Mouse (Mus musculus) liver, embryonic 14.5 days (tissue): Measurements from ENCODE around the gene Cd300ld4. TPM values are rescaled to one million over a fixed set of nuclear protein-coding genes. Genes with fewer than 3 reads are reported as not detected.

Source experiments
- ATAC-seq: fragments of 200-750 bp; cut with Nextera tagmentation; 2 replicates; pipeline ENCODE4 v1.8.0; 2017; ENCODE audit warnings: moderate number of reproducible peaks, mild to moderate bottlenecking, moderate library complexity; ENCODE audit not compliant: insufficient read depth
- DNase-seq, 3 experiments: peaks; one replicate each; pipeline ENCODE4 v3.0.0-alpha.2; 2012 to 2013; ENCODE audit warnings: low read depth in 3 of 3, low spot score in 3 of 3
- H3K27ac ChIP-seq: fragments of 300-500 bp; sonication (generic); 2 replicates; pipeline ENCODE4 v1.5.1; 2014; ENCODE audit warnings: moderate library complexity, mild to moderate bottlenecking, control low read depth, inconsistent platforms
- H3K27me3 ChIP-seq: fragments of 300-500 bp; sonication (generic); 2 replicates; pipeline ENCODE4 v1.6.1; 2014; ENCODE audit warnings: mild to moderate bottlenecking, low read length, moderate library complexity; ENCODE audit not compliant: control insufficient read depth, insufficient read depth
- H3K36me3 ChIP-seq: fragments of 300-500 bp; sonication (generic); replicated peaks from 2 replicates; pipeline ENCODE4 v1.6.1; 2014; ENCODE audit warnings: low read depth; ENCODE audit not compliant: control insufficient read depth, insufficient read depth
- H3K4me1 ChIP-seq, 2 experiments: fragments of 200-500 bp in 1 of 2; fragments of 300-500 bp in 1 of 2; sonication (generic) in 1 of 2; replicated peaks; 2 replicates each; pipeline ENCODE4 v1.6.1; 2012 to 2014; ENCODE audit warnings: antibody characterized with exemption in 1 of 2, inconsistent platforms in 1 of 2, low read length in 1 of 2; ENCODE audit not compliant: control insufficient read depth in 2 of 2, insufficient read depth in 2 of 2
- H3K4me2 ChIP-seq: fragments of 300-500 bp; sonication (generic); 2 replicates; pipeline ENCODE4 v1.6.1; 2014; ENCODE audit warnings: low read depth, mild to moderate bottlenecking, control low read depth, moderate library complexity
- H3K4me3 ChIP-seq, 2 experiments: fragments of 200-500 bp in 1 of 2; fragments of 300-500 bp in 1 of 2; sonication (generic) in 1 of 2; 2 replicates each; pipeline ENCODE4 v1.5.1; 2012 to 2014; ENCODE audit warnings: low read depth in 2 of 2, low read length in 2 of 2, mild to moderate bottlenecking in 2 of 2, control low read depth in 1 of 2, inconsistent platforms in 1 of 2, moderate library complexity in 1 of 2; ENCODE audit not compliant: insufficient read depth in 1 of 2
- H3K9ac ChIP-seq: fragments of 300-500 bp; sonication (generic); replicated peaks from 2 replicates; pipeline ENCODE4 v1.6.1; 2014; ENCODE audit warnings: mild to moderate bottlenecking, control low read depth, moderate library complexity
- H3K9me3 ChIP-seq: fragments of 300-500 bp; sonication (generic); 2 replicates; pipeline ENCODE4 v1.6.1; 2016; ENCODE audit warnings: low read length, mixed read lengths; ENCODE audit not compliant: control insufficient read depth
- CTCF ChIP-seq: IDR thresholded peaks from 2 replicates; pipeline ENCODE4 v1.5.1; 2016; ENCODE audit warnings: antibody characterized with exemption, low read depth, control low read depth
- EP300 ChIP-seq: IDR thresholded peaks from 2 replicates; pipeline ENCODE4 v1.6.1; 2016; ENCODE audit warnings: antibody characterized with exemption, low read depth
- WGBS: fragments of 180-500 bp; shearing (Covaris S2); extraction: QIAGEN DNeasy Blood & Tissue Kit; methylation state at CpG from one replicate; pipeline ENCODE4 v1.1.7; 2014; ENCODE audit not compliant: insufficient replicate concordance; 5-methylcytosine and 5-hydroxymethylcytosine counted together
- polyA plus RNA-seq, 2 experiments: library from polyadenylated mRNA; depleted of rRNA in 1 of 2; stranded (reverse) in 1 of 2; unstranded in 1 of 2; fragments of >200 nt; fragmentation: Nextera tagmentation in 1 of 2; extraction: Ambion mirVana in 1 of 2; gene quantifications; 2 replicates each; pipeline versions ENCODE4 v1.2.1 to v1.2.3; 2012 to 2014

Cd300ld4 gene
- polyA plus RNA-seq, 2 experiments: 0.09 TPM; not detected in 1

DNA sequence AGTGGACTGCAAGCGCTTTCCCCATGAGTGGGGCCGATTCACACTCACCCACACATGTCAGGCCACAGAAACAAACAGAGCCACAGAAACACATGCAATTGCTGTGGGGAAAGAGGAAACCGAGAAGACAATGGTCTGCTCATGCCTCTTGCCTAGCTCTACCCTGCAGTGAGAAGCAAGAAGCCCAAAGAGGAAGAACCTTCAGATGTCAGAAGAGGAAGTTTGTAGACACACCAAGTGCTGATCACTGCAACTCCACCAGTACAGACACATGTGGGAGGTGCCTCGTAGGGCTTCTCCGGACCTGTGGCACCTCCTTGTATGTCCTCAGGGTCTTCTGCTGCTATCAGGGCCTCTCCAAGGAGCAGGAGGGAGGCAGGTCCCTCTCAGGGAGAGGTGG lies 22.7 kb downstream of the Cd300ld4 start:
- ATAC-seq (no peak), DNase-seq (no peak)
- Histone ChIP-seq H3K4me2 (no peak overlapping the region), H3K36me3 (no peaks in the 10 kb centered on the region), H3K27me3 (no peaks in the 10 kb centered on the region), H3K9me3 (no peaks in the 10 kb centered on the region), H3K27ac (no peak overlapping the region), H3K9ac (no peak overlapping the region), H3K4me3 (no peak overlapping the region), H3K4me1 (no peaks in the 10 kb centered on the region)
- TF ChIP-seq CTCF: no peak
- TF ChIP-seq EP300: no peak
- 22% methylated on average over 5 of the region's 5 CpGs for WGBS

DNA sequence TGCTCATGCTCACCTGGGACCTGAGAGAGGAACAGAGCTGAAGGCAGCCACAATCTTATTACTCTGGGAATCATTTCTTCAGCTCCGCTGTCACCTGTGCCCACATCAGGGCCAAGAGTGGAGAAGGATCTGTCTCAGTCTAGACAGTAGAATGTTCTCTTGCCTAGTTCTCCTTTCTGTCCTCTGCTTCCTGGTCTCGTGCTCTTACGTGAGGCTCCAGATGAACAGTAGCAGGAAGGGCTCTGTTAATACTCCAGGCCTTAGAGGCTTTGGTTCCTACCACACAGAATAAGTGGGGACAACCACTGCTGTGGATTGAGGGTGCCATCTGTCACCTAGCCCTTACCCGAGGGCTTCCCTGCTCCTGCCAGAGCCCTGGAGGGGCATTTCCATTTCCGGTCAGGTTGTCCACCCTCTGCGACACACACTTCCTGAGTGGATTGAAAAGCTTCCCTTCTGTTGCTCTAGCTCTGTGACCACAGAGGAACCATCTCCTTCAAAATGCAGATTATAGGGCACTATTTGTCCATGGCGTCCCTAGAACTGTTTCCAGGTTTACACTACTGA lies 25.3 kb downstream of the Cd300ld4 start, which contains the start of gene Cd300c2:
TSS of gene Cd300c2 (minus strand) at position 407 of the 567 bp plus-strand sequence.
- Histone ChIP-seq H3K27ac (no peak within 1 kb of the TSS), H3K4me3 (no peak within 1 kb of the TSS), H3K9ac (no peak within 1 kb of the TSS), H3K4me1 (no peaks in the 10 kb centered on the region), H3K36me3 (no peaks in the 10 kb centered on the region), H3K9me3 (no peaks in the 10 kb centered on the region), H3K4me2 (no peak within 1 kb of the TSS), H3K27me3 (no peaks in the 10 kb centered on the region)
- ATAC-seq (no peak), DNase-seq (no peak)
- TF ChIP-seq EP300 (no peak), CTCF (no peak)
- WGBS: 29% methylated on average over 7 of the region's 7 CpGs

DNA sequence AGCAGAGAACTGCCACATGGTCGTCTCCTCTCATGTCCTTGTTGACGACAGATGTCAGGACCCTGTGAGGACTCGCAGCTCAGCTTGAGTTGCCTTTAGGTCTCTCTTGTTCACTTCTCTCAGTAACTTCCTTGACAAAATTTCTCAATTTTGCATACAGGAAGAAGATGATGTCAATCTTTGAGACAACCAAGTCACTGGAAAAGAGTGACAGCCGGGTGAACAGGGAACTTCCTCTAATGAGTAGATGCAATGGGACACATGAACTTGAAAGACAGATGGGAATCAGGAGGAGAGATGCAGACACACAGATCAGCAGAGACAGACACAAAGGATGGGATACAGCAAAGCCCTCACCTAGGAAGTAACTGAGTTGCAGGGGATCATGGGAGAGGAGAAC lies 37.0 kb downstream of the Cd300ld4 start, which contains the start of gene Cd300ld:
TSS of gene Cd300ld (minus strand) at position 130 of the 400 bp plus-strand sequence.
- ATAC-seq (no peak), DNase-seq (no peak)
- Histone ChIP-seq H3K4me2 (no peak within 1 kb of the TSS), H3K4me1 (no peaks in the 10 kb centered on the region), H3K36me3 (no peaks in the 10 kb centered on the region), H3K9ac (no peak within 1 kb of the TSS), H3K9me3 (no peaks in the 10 kb centered on the region), H3K27me3 (no peaks in the 10 kb centered on the region), H3K27ac (no peak within 1 kb of the TSS), H3K4me3 (no peak within 1 kb of the TSS)
- 22% methylated on average over 4 of the region's 4 CpGs for WGBS
- TF ChIP-seq CTCF (no peak), EP300 (no peak)

DNA sequence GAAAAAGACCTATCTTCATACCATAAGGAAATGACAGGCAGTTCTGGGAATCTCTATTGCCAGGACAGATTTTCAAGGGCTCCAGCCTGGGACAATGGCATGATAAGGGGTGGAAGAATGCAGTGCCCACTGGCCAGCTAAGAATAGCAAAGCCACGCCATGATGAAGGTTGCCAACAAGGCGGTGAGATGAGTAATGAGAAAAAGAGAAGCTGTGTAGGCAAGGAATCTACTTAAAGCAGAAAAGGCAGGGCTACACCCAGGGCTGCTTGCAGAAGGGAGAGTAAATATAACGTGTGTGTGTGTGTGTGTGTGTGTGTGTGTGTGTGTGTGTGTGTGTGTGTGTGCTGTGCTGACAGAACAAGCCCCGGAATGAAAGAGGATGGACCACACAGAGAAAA lies 44.9 kb downstream of the Cd300ld4 start:
- Histone ChIP-seq H3K9ac (no peak overlapping the region), H3K27ac (no peak overlapping the region), H3K27me3 (no peaks in the 10 kb centered on the region), H3K4me2 (no peak overlapping the region), H3K36me3 (no peaks in the 10 kb centered on the region), H3K4me1 (no peaks in the 10 kb centered on the region), H3K4me3 (no peak overlapping the region), H3K9me3 (no peaks in the 10 kb centered on the region; the same call in 1 of the 2 replicates)
- DNase-seq (no peak), ATAC-seq (no peak)
- WGBS: 42% methylated on average over 4 of the region's 4 CpGs
- TF ChIP-seq EP300: no peak
- TF ChIP-seq CTCF: no peak

DNA sequence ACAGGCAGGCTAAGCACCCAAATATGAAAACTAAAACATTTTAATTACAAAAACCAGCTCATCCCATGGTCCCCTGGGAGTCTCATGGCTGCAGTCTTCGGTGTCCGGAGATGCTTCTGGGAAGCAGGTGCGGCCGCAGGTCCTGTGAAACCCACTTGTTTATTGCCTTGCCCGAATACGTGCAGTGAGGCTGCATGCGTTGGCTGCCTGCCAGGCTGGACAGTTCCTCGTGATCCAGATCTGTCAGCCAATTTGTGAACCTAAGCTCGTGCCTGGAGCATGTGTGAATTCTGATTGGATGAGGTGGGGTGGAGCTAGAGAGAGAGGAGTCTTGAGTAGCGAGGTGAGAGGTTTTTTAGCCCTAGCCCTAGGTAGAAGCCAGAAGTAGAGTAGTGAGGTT lies 54.1 kb downstream of the Cd300ld4 start:
- no peaks in the 10 kb centered on the region for H3K27me3 ChIP-seq
- no peak overlapping the region for H3K27ac ChIP-seq
- DNase-seq: no peak
- no peaks in the 10 kb centered on the region for H3K36me3 ChIP-seq
- no peaks in the 10 kb centered on the region for H3K4me1 ChIP-seq
- TF ChIP-seq EP300 (no peak), CTCF (no peak)
- no peak overlapping the region for H3K4me2 ChIP-seq
- 70% methylated on average over 10 of the region's 10 CpGs for WGBS
- no peaks in the 10 kb centered on the region; the same call in 1 of the 2 replicates for H3K9me3 ChIP-seq
- no peak overlapping the region for H3K4me3 ChIP-seq
- ATAC-seq: no peak
- H3K9ac ChIP-seq: no peak overlapping the region

Other genes with a start within 250 kb of the Cd300ld4 start
- gene Btbd17, start 231.1 kb downstream of the Cd300ld4 start, polyA plus RNA-seq (2012; rRNA removed): 0.10 TPM in 1 of 2 replicates, not detected in the other
- gene Btbd17, start 231.1 kb downstream of the Cd300ld4 start, polyA plus RNA-seq (2014; fragmentation: Nextera tagmentation; extraction: Ambion mirVana): not detected in 2 replicates
- gene Gpr142, start 228.1 kb downstream of the Cd300ld4 start, polyA plus RNA-seq (2012; rRNA removed): 0.04 TPM in 1 of 2 replicates, not detected in the other
- gene Gpr142, start 228.1 kb downstream of the Cd300ld4 start, polyA plus RNA-seq (2014; fragmentation: Nextera tagmentation; extraction: Ambion mirVana): not detected in 2 replicates
- gene Gprc5c, start 175.9 kb downstream of the Cd300ld4 start, polyA plus RNA-seq (2012; rRNA removed): 4.8 and 5.0 TPM in 2 replicates
- gene Gprc5c, start 175.9 kb downstream of the Cd300ld4 start, polyA plus RNA-seq (2014; fragmentation: Nextera tagmentation; extraction: Ambion mirVana): 8.0 and 9.8 TPM in 2 replicates
- gene Cd300a, start 137.0 kb downstream of the Cd300ld4 start, polyA plus RNA-seq (2012; rRNA removed): 2.1 and 3.1 TPM in 2 replicates
- 3.6 and 3.7 TPM in 2 replicates for gene Cd300a, start 137.0 kb downstream of the Cd300ld4 start, polyA plus RNA-seq (2014; fragmentation: Nextera tagmentation; extraction: Ambion mirVana)
- 0.66 and 0.83 TPM in 2 replicates for gene Cd300lb, start 92.6 kb downstream of the Cd300ld4 start, polyA plus RNA-seq (2012; rRNA removed)
- 0.67 and 1.5 TPM in 2 replicates for gene Cd300lb, start 92.6 kb downstream of the Cd300ld4 start, polyA plus RNA-seq (2014; fragmentation: Nextera tagmentation; extraction: Ambion mirVana)
- gene Cd300c, start 57.9 kb downstream of the Cd300ld4 start, polyA plus RNA-seq (2012; rRNA removed): 0.18 TPM in 1 of 2 replicates, not detected in the other
- not detected in 2 replicates for gene Cd300c, start 57.9 kb downstream of the Cd300ld4 start, polyA plus RNA-seq (2014; fragmentation: Nextera tagmentation; extraction: Ambion mirVana)
- 0.75 and 0.89 TPM in 2 replicates for gene Cd300ld, start 37.1 kb downstream of the Cd300ld4 start, polyA plus RNA-seq (2012; rRNA removed)
- gene Cd300ld, start 37.1 kb downstream of the Cd300ld4 start, polyA plus RNA-seq (2014; fragmentation: Nextera tagmentation; extraction: Ambion mirVana): 0.63 and 1.1 TPM in 2 replicates
- 3.7 and 4.8 TPM in 2 replicates for gene Cd300c2, start 25.1 kb downstream of the Cd300ld4 start, polyA plus RNA-seq (2012; rRNA removed)
- 7.6 and 7.8 TPM in 2 replicates for gene Cd300c2, start 25.1 kb downstream of the Cd300ld4 start, polyA plus RNA-seq (2014; fragmentation: Nextera tagmentation; extraction: Ambion mirVana)
- gene Cd300ld2, start 10.8 kb downstream of the Cd300ld4 start, polyA plus RNA-seq (2012; rRNA removed): not detected in 2 replicates
- gene Cd300ld2, start 10.8 kb downstream of the Cd300ld4 start, polyA plus RNA-seq (2014; fragmentation: Nextera tagmentation; extraction: Ambion mirVana): not detected in 2 replicates
- gene Cd300ld5, start 10.8 kb upstream of the Cd300ld4 start, polyA plus RNA-seq (2012; rRNA removed): 0.13 TPM in 1 of 2 replicates, not detected in the other
- not detected in 2 replicates for gene Cd300ld5, start 10.8 kb upstream of the Cd300ld4 start, polyA plus RNA-seq (2014; fragmentation: Nextera tagmentation; extraction: Ambion mirVana)
- gene Cd300ld3, start 21.4 kb upstream of the Cd300ld4 start, polyA plus RNA-seq (2012; rRNA removed): 0.27 and 0.63 TPM in 2 replicates
- gene Cd300ld3, start 21.4 kb upstream of the Cd300ld4 start, polyA plus RNA-seq (2014; fragmentation: Nextera tagmentation; extraction: Ambion mirVana): not detected in 2 replicates
- gene Cd300e, start 35.2 kb upstream of the Cd300ld4 start, polyA plus RNA-seq (2012; rRNA removed): 0.44 and 0.56 TPM in 2 replicates
- 0.22 and 0.29 TPM in 2 replicates for gene Cd300e, start 35.2 kb upstream of the Cd300ld4 start, polyA plus RNA-seq (2014; fragmentation: Nextera tagmentation; extraction: Ambion mirVana)
- gene Rab37, start 64.4 kb upstream of the Cd300ld4 start, polyA plus RNA-seq (2012; rRNA removed): 1.5 and 1.7 TPM in 2 replicates
- gene Rab37, start 64.4 kb upstream of the Cd300ld4 start, polyA plus RNA-seq (2014; fragmentation: Nextera tagmentation; extraction: Ambion mirVana): 1.8 and 2.0 TPM in 2 replicates
- gene Cd300lf, start 107.0 kb upstream of the Cd300ld4 start, polyA plus RNA-seq (2012; rRNA removed): 1.5 and 1.6 TPM in 2 replicates
- 0.97 and 1.1 TPM in 2 replicates for gene Cd300lf, start 107.0 kb upstream of the Cd300ld4 start, polyA plus RNA-seq (2014; fragmentation: Nextera tagmentation; extraction: Ambion mirVana)
- 37.9 and 41.4 TPM in 2 replicates for gene Slc9a3r1, start 136.3 kb upstream of the Cd300ld4 start, polyA plus RNA-seq (2012; rRNA removed)
- gene Slc9a3r1, start 136.3 kb upstream of the Cd300ld4 start, polyA plus RNA-seq (2014; fragmentation: Nextera tagmentation; extraction: Ambion mirVana): 49.6 and 58.3 TPM in 2 replicates
- gene Tmem104, start 160.5 kb upstream of the Cd300ld4 start, polyA plus RNA-seq (2012; rRNA removed): 1.7 and 2.1 TPM in 2 replicates
- 4.0 and 4.1 TPM in 2 replicates for gene Tmem104, start 160.5 kb upstream of the Cd300ld4 start, polyA plus RNA-seq (2014; fragmentation: Nextera tagmentation; extraction: Ambion mirVana)
- gene Nat9, start 160.8 kb upstream of the Cd300ld4 start, polyA plus RNA-seq (2012; rRNA removed): 6.0 and 7.7 TPM in 2 replicates
- 8.2 and 8.5 TPM in 2 replicates for gene Nat9, start 160.8 kb upstream of the Cd300ld4 start, polyA plus RNA-seq (2014; fragmentation: Nextera tagmentation; extraction: Ambion mirVana)
- 0.17 and 0.21 TPM in 2 replicates for gene Grin2c, start 240.2 kb upstream of the Cd300ld4 start, polyA plus RNA-seq (2012; rRNA removed)
- 0.05 TPM in 1 of 2 replicates, not detected in the other for gene Grin2c, start 240.2 kb upstream of the Cd300ld4 start, polyA plus RNA-seq (2014; fragmentation: Nextera tagmentation; extraction: Ambion mirVana)